8 mouse cellular contexts compared by ENCODE assay signal in the genomic region with DNA sequence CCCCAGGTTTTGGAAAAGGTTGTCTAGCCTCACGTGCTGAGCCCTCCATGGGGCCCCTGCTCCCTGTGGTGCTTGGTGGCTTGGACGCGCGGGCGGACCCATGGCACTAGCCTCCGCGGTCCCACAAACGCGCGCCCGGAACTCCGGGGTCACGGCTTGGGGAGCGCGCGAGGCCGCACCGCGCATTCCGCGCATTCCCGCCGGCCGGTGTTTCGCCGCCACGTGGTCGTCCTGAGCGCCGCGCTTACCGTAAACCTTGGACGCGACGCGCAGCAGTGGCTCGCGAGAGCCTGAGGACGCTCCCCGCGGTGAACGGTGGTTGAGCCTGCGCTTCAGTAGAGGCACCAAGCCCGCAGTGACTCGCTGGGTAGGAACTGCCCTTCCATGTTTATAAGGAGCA. TPM values are rescaled to one million over a fixed set of nuclear protein-coding genes. Genes with fewer than 3 reads are reported as not detected.
DNase-seq lines count a peak whose midpoint lies in the region; ATAC-seq lines count a peak whose summit lies in the region.

No protein-coding gene starts in this region.

- 1% methylated on average over 30 of the region's 45 CpGs for WGBS in embryonic facial prominence, embryonic 14.5 days
- under 1% methylated on average over 45 of the region's 45 CpGs for WGBS in heart, embryonic 13.5 days
- under 1% methylated on average over 45 of the region's 45 CpGs for WGBS in kidney, embryonic 15.5 days
- WGBS in neural tube, embryonic 15.5 days, result under 1% methylated on average over 45 of the region's 45 CpGs

- peak; percentile 39 for ATAC-seq in embryonic facial prominence, embryonic 14.5 days (ENCODE audit: low read depth)
- ATAC-seq in heart, embryonic 13.5 days (ENCODE audit: extremely low read depth, insufficient number of reproducible peaks, low FRiP score, low TSS enrichment), result 0 out of 2 replicates have a peak, but pooled peaks have one; percentile 25
- ATAC-seq in kidney, embryonic 15.5 days (replicated peaks; ENCODE audit: low FRiP score), result peak; percentile 23
- ATAC-seq in neural tube, embryonic 15.5 days (ENCODE audit: low FRiP score), result peak; percentile 40

- H3K9me3 ChIP-seq in embryonic facial prominence, embryonic 14.5 days (ENCODE audit: control insufficient read depth, low read length), result no peaks in the 10 kb centered on the region
- no peaks in the 10 kb centered on the region for H3K9me3 ChIP-seq in heart, embryonic 13.5 days
- H3K9me3 ChIP-seq in kidney, embryonic 15.5 days (replicated peaks), result no peaks in the 10 kb centered on the region
- H3K9me3 ChIP-seq in neural tube, embryonic 15.5 days (replicated peaks), result no peaks in the 10 kb centered on the region

- peak overlapping the region; percentile 49 for H3K9ac ChIP-seq in embryonic facial prominence, embryonic 14.5 days (ENCODE audit: low read depth, low read length)
- H3K9ac ChIP-seq in heart, embryonic 13.5 days, result peak overlapping the region; percentile 89
- H3K9ac ChIP-seq in kidney, embryonic 15.5 days, result peak overlapping the region; percentile 52
- H3K9ac ChIP-seq in neural tube, embryonic 15.5 days (replicated peaks), result peak overlapping the region; percentile 52

- H3K36me3 ChIP-seq in embryonic facial prominence, embryonic 14.5 days (ENCODE audit: control insufficient read depth, insufficient read depth, low read length), result no peaks in the 10 kb centered on the region
- H3K36me3 ChIP-seq in heart, embryonic 13.5 days, result no peaks in the 10 kb centered on the region
- no peaks in the 10 kb centered on the region for H3K36me3 ChIP-seq in kidney, embryonic 15.5 days
- H3K36me3 ChIP-seq in neural tube, embryonic 15.5 days, result no peaks in the 10 kb centered on the region

- peak overlapping the region; percentile 70 for H3K4me3 ChIP-seq in embryonic facial prominence, embryonic 14.5 days (ENCODE audit: low read depth, low read length)
- peak overlapping the region; percentile 85 for H3K4me3 ChIP-seq in heart, embryonic 13.5 days
- H3K4me3 ChIP-seq in kidney, embryonic 15.5 days (replicated peaks), result peak overlapping the region; percentile 73
- peak overlapping the region; percentile 52 for H3K4me3 ChIP-seq in neural tube, embryonic 15.5 days (replicated peaks)

- H3K27ac ChIP-seq in embryonic facial prominence, embryonic 14.5 days (replicated peaks; ENCODE audit: low read depth, low read length), result no peak overlapping the region
- H3K27ac ChIP-seq in heart, embryonic 13.5 days (replicated peaks), result peak overlapping the region; percentile 97
- H3K27ac ChIP-seq in kidney, embryonic 15.5 days, result peak overlapping the region; percentile 97
- H3K27ac ChIP-seq in neural tube, embryonic 15.5 days (replicated peaks), result no peak overlapping the region

- DNase-seq in 416B (ENCODE audit: low read depth) (peak; percentile 92), ZHBTc4 (ENCODE audit: low read depth, low spot score) (peak; percentile 95)
- peak; percentile 91 for DNase-seq in embryonic facial prominence, embryonic 14.5 days (ENCODE audit: low spot score)
- peak; percentile 81 to 84 for DNase-seq in lung, adult 18-20 months
- peak; percentile 81 for DNase-seq in urinary bladder, postnatal 14 days (ENCODE audit: low spot score)

- peaks cover 12% of the 10 kb centered on the region for H3K4me1 ChIP-seq in embryonic facial prominence, embryonic 14.5 days (ENCODE audit: control insufficient read depth, insufficient read depth, low read length)
- H3K4me1 ChIP-seq in heart, embryonic 13.5 days, result peaks cover 30% of the 10 kb centered on the region
- H3K4me1 ChIP-seq in kidney, embryonic 15.5 days, result peaks cover 57% of the 10 kb centered on the region
- peaks cover 52% of the 10 kb centered on the region for H3K4me1 ChIP-seq in neural tube, embryonic 15.5 days

- 0 out of 2 replicates have a peak, but pooled peaks cover 6% of the 10 kb centered on the region for H3K27me3 ChIP-seq in embryonic facial prominence, embryonic 14.5 days (replicated peaks; ENCODE audit: control insufficient read depth, insufficient read depth, low read length)
- H3K27me3 ChIP-seq in heart, embryonic 13.5 days (replicated peaks), result 0 out of 2 replicates have a peak, but pooled peaks cover 3% of the 10 kb centered on the region
- no peaks in the 10 kb centered on the region for H3K27me3 ChIP-seq in kidney, embryonic 15.5 days
- peaks cover 58% of the 10 kb centered on the region for H3K27me3 ChIP-seq in neural tube, embryonic 15.5 days (replicated peaks)

- H3K4me2 ChIP-seq in embryonic facial prominence, embryonic 14.5 days (ENCODE audit: low read depth, low read length), result peak overlapping the region; percentile 93
- H3K4me2 ChIP-seq in heart, embryonic 13.5 days, result peak overlapping the region; percentile 97
- H3K4me2 ChIP-seq in kidney, embryonic 15.5 days, result peak overlapping the region; percentile 89
- peak overlapping the region; percentile 100 for H3K4me2 ChIP-seq in neural tube, embryonic 15.5 days

RNA-seq across cellular contexts. Expression of a gene that starts 3.5 kb away (rescaled TPM):
- 137 and 146 TPM in 2 replicates for polyA plus RNA-seq in embryonic facial prominence, embryonic 14.5 days (2014; fragmentation: Nextera tagmentation; extraction: Ambion mirVana)
- 52.6 and 67.5 TPM in 2 replicates for polyA plus RNA-seq in heart, embryonic 13.5 days (2015; fragmentation: Nextera tagmentation; extraction: Ambion mirVana)
- 229 and 245 TPM in 2 replicates for polyA plus RNA-seq in kidney, embryonic 15.5 days (2015; fragmentation: Nextera tagmentation; extraction: Ambion mirVana)
- 19.2 and 27.4 TPM in 2 replicates for polyA plus RNA-seq in neural tube, embryonic 15.5 days (2015; fragmentation: Nextera tagmentation; extraction: Ambion mirVana)

RNA-seq across cellular contexts. Expression of a gene that starts 28.4 kb away (rescaled TPM):
- polyA plus RNA-seq in embryonic facial prominence, embryonic 14.5 days (2014; fragmentation: Nextera tagmentation; extraction: Ambion mirVana), result 19.3 and 21.0 TPM in 2 replicates
- polyA plus RNA-seq in heart, embryonic 13.5 days (2015; fragmentation: Nextera tagmentation; extraction: Ambion mirVana), result 19.7 and 21.3 TPM in 2 replicates
- polyA plus RNA-seq in kidney, embryonic 15.5 days (2015; fragmentation: Nextera tagmentation; extraction: Ambion mirVana), result 25.8 and 27.9 TPM in 2 replicates
- 32.6 and 32.8 TPM in 2 replicates for polyA plus RNA-seq in neural tube, embryonic 15.5 days (2015; fragmentation: Nextera tagmentation; extraction: Ambion mirVana)

RNA-seq across cellular contexts. Expression of a gene that starts 46.9 kb away (rescaled TPM):
- 0.42 and 5.3 TPM in 2 replicates for polyA plus RNA-seq in embryonic facial prominence, embryonic 14.5 days (2014; fragmentation: Nextera tagmentation; extraction: Ambion mirVana)
- polyA plus RNA-seq in heart, embryonic 13.5 days (2015; fragmentation: Nextera tagmentation; extraction: Ambion mirVana), result 0.11 TPM in 1 of 2 replicates, not detected in the other
- 2.3 and 2.4 TPM in 2 replicates for polyA plus RNA-seq in kidney, embryonic 15.5 days (2015; fragmentation: Nextera tagmentation; extraction: Ambion mirVana)
- polyA plus RNA-seq in neural tube, embryonic 15.5 days (2015; fragmentation: Nextera tagmentation; extraction: Ambion mirVana), result 5.4 and 7.8 TPM in 2 replicates

Comparison
In these comparisons a context has a peak if more than half of its experiments do, and no peak if none do; other contexts are left out.
1. H3K27ac ChIP-seq: peak in heart, embryonic 13.5 days (single experiment) and kidney, embryonic 15.5 days (single experiment); none in embryonic facial prominence, embryonic 14.5 days (single experiment) and neural tube, embryonic 15.5 days (single experiment).
2. Peak in every context shown above with its lines, with median percentiles within 50 percentile points of each other: DNase-seq, ATAC-seq, H3K4me2 ChIP-seq, H3K4me3 ChIP-seq and H3K9ac ChIP-seq.